Mouse (Mus musculus): ENCODE measurements at regions not wholly inside any gene's neighbourhood (a gene's known extent, or its start where the extent isn't known, plus 50 kb on each side); places are given as distances from the start of the nearest gene placed in this dataset.

GRCm38 (mm10) chr12:35712671-35713070, 177.8 kb upstream of the Ahr start:
- DNase-seq = no peak

GRCm38 (mm10) chr12:35711549-35712070, 176.8 kb upstream of the Ahr start:
- no peak for DNase-seq

GRCm38 (mm10) chr12:35710323-35710722, 175.5 kb upstream of the Ahr start:
- no peak for DNase-seq

GRCm38 (mm10) chr12:35703479-35703878, 168.6 kb upstream of the Ahr start:
- no peak for DNase-seq

GRCm38 (mm10) chr12:35702674-35703073, 167.8 kb upstream of the Ahr start:
- DNase-seq = no peak

GRCm38 (mm10) chr12:35694253-35694652, 159.4 kb upstream of the Ahr start:
- no peak for DNase-seq

- no peak for DNase-seq
Measured at GRCm38 (mm10) chr12:35690914-35691313, 156.1 kb upstream of the Ahr start.

GRCm38 (mm10) chr12:35686231-35686630, 151.4 kb upstream of the Ahr start:
- DNase-seq = no peak

- no peak for DNase-seq
Measured at GRCm38 (mm10) chr12:35685189-35685588, 150.4 kb upstream of the Ahr start.

GRCm38 (mm10) chr12:35681864-35682449, 147.1 kb upstream of the Ahr start:
- DNase-seq = no peak

GRCm38 (mm10) chr12:35679903-35680302, 145.1 kb upstream of the Ahr start:
- DNase-seq = no peak

GRCm38 (mm10) chr12:35679025-35679424, 144.2 kb upstream of the Ahr start:
- DNase-seq = peak; percentile 14 to 23

- DNase-seq = peak; percentile 69 to 73
Measured at GRCm38 (mm10) chr12:35674487-35674886, 139.6 kb upstream of the Ahr start.

GRCm38 (mm10) chr12:35670980-35671379, 136.1 kb upstream of the Ahr start:
- DNase-seq = no peak

GRCm38 (mm10) chr12:35668716-35669115, 133.9 kb upstream of the Ahr start:
- no peak for DNase-seq

GRCm38 (mm10) chr12:35667705-35668104, 132.9 kb upstream of the Ahr start:
- no peak for DNase-seq

- DNase-seq = no peak
Measured at GRCm38 (mm10) chr12:35667218-35667617, 132.4 kb upstream of the Ahr start.

GRCm38 (mm10) chr12:35666062-35666461, 131.2 kb upstream of the Ahr start:
- no peak for DNase-seq

- DNase-seq = no peak
Measured at GRCm38 (mm10) chr12:35663062-35663461, 128.2 kb upstream of the Ahr start.

- no peak for DNase-seq
Measured at GRCm38 (mm10) chr12:35656563-35656962, 121.7 kb upstream of the Ahr start.

GRCm38 (mm10) chr12:35649772-35650171, 114.9 kb upstream of the Ahr start:
- no peak for DNase-seq

- no peak for DNase-seq
Measured at GRCm38 (mm10) chr12:35642473-35642872, 107.6 kb upstream of the Ahr start.

GRCm38 (mm10) chr12:35641741-35642140, 106.9 kb upstream of the Ahr start:
- DNase-seq = no peak

- DNase-seq = no peak
Measured at GRCm38 (mm10) chr12:35640911-35641345, 106.1 kb upstream of the Ahr start.

GRCm38 (mm10) chr12:35623484-35623883, 88.6 kb upstream of the Ahr start:
- DNase-seq = no peak
